Mouse (Mus musculus) limb, embryonic 10.5 days (tissue): ENCODE measurements around the gene Fryl. TPM values are rescaled to one million over a fixed set of nuclear protein-coding genes. Genes with fewer than 3 reads are reported as not detected.
"Not testable (repeated sequence)": the region's sequence is repeated elsewhere in the genome, so short reads cannot be mapped to it uniquely, and the experiment has no call there.

Experiments
- DNase-seq: peaks from one replicate; pipeline ENCODE4 v3.0.0-alpha.2; 2017; ENCODE audit warnings: low spot score
- H3K27ac ChIP-seq: fragments of 300-500 bp; sonication (generic); 2 replicates; pipeline ENCODE4 v1.5.1; 2016; ENCODE audit warnings: mild to moderate bottlenecking
- H3K27me3 ChIP-seq: fragments of 300-500 bp; sonication (generic); 2 replicates; pipeline ENCODE4 v1.6.1; 2016; ENCODE audit warnings: low read depth, mild to moderate bottlenecking; ENCODE audit not compliant: poor library complexity, severe bottlenecking
- H3K36me3 ChIP-seq: fragments of 300-500 bp; sonication (generic); 2 replicates; pipeline ENCODE4 v1.6.1; 2016; ENCODE audit warnings: mild to moderate bottlenecking, moderate library complexity
- H3K4me1 ChIP-seq: fragments of 300-500 bp; sonication (generic); 2 replicates; pipeline ENCODE4 v1.6.1; 2016
- H3K4me3 ChIP-seq: fragments of 300-500 bp; sonication (generic); 2 replicates; pipeline ENCODE4 v1.5.1; 2016; ENCODE audit warnings: mild to moderate bottlenecking, moderate library complexity
- H3K9me3 ChIP-seq: fragments of 300-500 bp; sonication (generic); replicated peaks from 2 replicates; pipeline ENCODE4 v1.6.1; 2016; ENCODE audit warnings: mild to moderate bottlenecking
- WGBS: fragments of 180-500 bp; shearing (Covaris S2); methylation state at CpG from one replicate; pipeline ENCODE4 v1.1.7; 2016; 5-methylcytosine and 5-hydroxymethylcytosine counted together
- polyA plus RNA-seq: library from polyadenylated mRNA; unstranded; fragments of >200 nt; fragmentation: Nextera tagmentation; extraction: Ambion mirVana; gene quantifications from 2 replicates; pipeline ENCODE4 v1.2.1, GENCODE M21; 2016

Fryl gene
- polyA plus RNA-seq, 1 experiment from 2014 or later, result 22.6 TPM

GRCm38 (mm10) chr5:73013611-73014287, 242.7 kb downstream of the Fryl start:
- H3K9me3 ChIP-seq, H3K36me3 ChIP-seq: not testable (repeated sequence)
- 0 out of 2 replicates have a peak overlapping the region, but pooled peaks have one; percentile 20 for H3K27ac ChIP-seq
- 2% methylated on average over 61 of the region's 65 CpGs for WGBS
- H3K4me1 ChIP-seq, result peaks cover 28% of the 10 kb centered on the region
- DNase-seq, result peak; percentile 64
- H3K4me3 ChIP-seq, result peak overlapping the region; percentile 48
- H3K27me3 ChIP-seq, result peaks cover 55% of the 10 kb centered on the region

GRCm38 (mm10) chr5:73012884-73013610, 243.4 kb downstream of the Fryl start:
- Histone ChIP-seq H3K4me1 (peaks cover 28% of the 10 kb centered on the region), H3K27me3 (peaks cover 59% of the 10 kb centered on the region), H3K4me3 (peak overlapping the region; percentile 48)
- H3K9me3 ChIP-seq, DNase-seq, H3K36me3 ChIP-seq, H3K27ac ChIP-seq: not testable (repeated sequence)
- WGBS, result 20% methylated on average over 27 of the region's 27 CpGs

DNA sequence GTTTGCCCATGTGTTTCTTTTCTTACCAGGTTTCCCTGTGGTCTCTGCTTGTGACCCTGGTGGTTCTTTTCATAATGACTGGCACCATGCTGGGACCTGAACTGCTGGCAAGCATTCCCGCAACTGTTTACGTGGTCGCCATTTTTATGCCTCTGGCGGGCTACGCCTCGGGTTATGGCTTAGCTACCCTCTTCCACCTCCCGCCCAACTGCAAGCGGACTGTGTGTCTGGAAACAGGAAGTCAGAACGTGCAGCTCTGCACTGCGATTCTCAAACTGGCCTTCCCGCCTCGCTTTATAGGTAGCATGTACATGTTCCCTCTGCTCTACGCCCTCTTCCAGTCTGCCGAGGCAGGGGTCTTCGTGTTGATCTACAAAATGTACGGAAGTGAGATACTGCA, 244.6 kb downstream of the Fryl start:
- DNase-seq, H3K9me3 ChIP-seq: not testable (repeated sequence)

DNA sequence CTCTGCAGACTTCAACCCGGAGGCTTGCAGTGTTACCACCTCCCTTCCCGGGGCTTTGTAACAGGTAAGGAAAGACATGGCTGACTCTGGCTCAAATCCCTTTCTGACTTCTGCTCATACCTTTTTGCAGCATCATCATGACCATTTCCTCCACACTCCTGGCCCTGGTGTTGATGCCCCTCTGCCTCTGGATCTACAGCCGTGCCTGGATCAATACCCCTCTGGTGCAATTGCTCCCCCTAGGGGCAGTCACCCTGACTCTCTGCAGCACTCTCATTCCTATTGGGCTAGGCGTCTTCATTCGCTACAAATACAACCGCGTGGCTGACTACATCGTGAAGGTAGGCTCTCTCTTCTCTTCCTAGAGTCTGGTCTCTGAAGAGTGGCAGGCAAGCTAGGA, 248.2 kb downstream of the Fryl start:
- Histone ChIP-seq H3K4me1 (peaks cover 13% of the 10 kb centered on the region), H3K27me3 (peaks cover 69% of the 10 kb centered on the region)
- H3K27ac ChIP-seq, H3K36me3 ChIP-seq, DNase-seq, H3K4me3 ChIP-seq, H3K9me3 ChIP-seq: not testable (repeated sequence)
- 49% methylated on average over 8 of the region's 8 CpGs for WGBS

More for the DNA sequence above, 244.6 kb downstream of the Fryl start:
- not testable (repeated sequence) for H3K4me3 ChIP-seq, H3K27ac ChIP-seq, H3K36me3 ChIP-seq
- Histone ChIP-seq H3K27me3 (peaks cover 66% of the 10 kb centered on the region), H3K4me1 (peaks cover 27% of the 10 kb centered on the region)
- WGBS, result 90% methylated on average over 16 of the region's 16 CpGs

- no peak for DNase-seq
- Histone ChIP-seq H3K27ac (no peak overlapping the region), H3K27me3 (peaks cover 62% of the 10 kb centered on the region), H3K4me3 (peak overlapping the region; percentile 50; the same call in 1 of the 2 replicates), H3K4me1 (peaks cover 10% of the 10 kb centered on the region), H3K36me3 (no peaks in the 10 kb centered on the region), H3K9me3 (no peaks in the 10 kb centered on the region)
- 43% methylated on average over 5 of the region's 5 CpGs for WGBS
Measured at GRCm38 (mm10) chr5:73007582-73007959, 248.8 kb downstream of the Fryl start.

GRCm38 (mm10) chr5:73006784-73007581, 249.4 kb downstream of the Fryl start, which contains the start of gene Slc10a4:
Slc10a4 (plus strand) TSS chr5:73006883.
- no peaks in the 10 kb centered on the region for H3K9me3 ChIP-seq
- H3K36me3 ChIP-seq, result no peaks in the 10 kb centered on the region
- no peak within 1 kb of the TSS for H3K27ac ChIP-seq
- peaks cover 10% of the 10 kb centered on the region for H3K4me1 ChIP-seq
- H3K4me3 ChIP-seq, result peak within 1 kb of the TSS; percentile 50
- H3K27me3 ChIP-seq, result peaks cover 56% of the 10 kb centered on the region
- peak; percentile 62 for DNase-seq
- 9% methylated on average over 65 of the region's 65 CpGs for WGBS

GRCm38 (mm10) chr5:73004046-73004445, 252.4 kb downstream of the Fryl start:
- H3K4me3 ChIP-seq, result no peak overlapping the region
- H3K27ac ChIP-seq, result no peak overlapping the region
- peaks cover 46% of the 10 kb centered on the region for H3K27me3 ChIP-seq
- peaks cover 10% of the 10 kb centered on the region for H3K4me1 ChIP-seq
- WGBS, result 85% methylated on average over 5 of the region's 5 CpGs
- H3K36me3 ChIP-seq, result no peaks in the 10 kb centered on the region
- no peak for DNase-seq
- no peaks in the 10 kb centered on the region for H3K9me3 ChIP-seq

DNA sequence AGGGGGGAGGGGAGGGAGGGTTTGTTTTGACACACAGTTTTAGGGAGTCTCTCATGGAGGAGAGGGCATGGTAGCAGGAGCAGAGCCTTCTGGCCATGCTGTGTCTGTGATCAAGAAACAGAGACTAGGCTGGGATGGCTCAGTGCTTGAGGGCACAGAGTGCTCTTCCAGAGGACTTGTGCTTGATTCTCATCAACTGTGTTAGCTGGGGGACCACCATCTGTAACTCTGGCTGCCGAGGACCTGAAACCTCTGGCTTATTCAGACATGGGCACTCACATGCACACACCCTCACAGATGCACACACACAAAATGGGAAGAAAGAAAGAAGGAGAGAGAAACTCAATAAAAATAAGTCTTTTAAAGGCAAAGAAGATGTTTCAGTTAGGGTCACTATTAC, 257.9 kb downstream of the Fryl start:
- not testable (repeated sequence) for H3K36me3 ChIP-seq, DNase-seq, H3K27ac ChIP-seq, H3K27me3 ChIP-seq, H3K4me3 ChIP-seq, H3K9me3 ChIP-seq, H3K4me1 ChIP-seq
- 92% methylated on average over 1 of the region's 1 CpGs for WGBS

- no peaks in the 10 kb centered on the region for H3K9me3 ChIP-seq
- no peak overlapping the region for H3K27ac ChIP-seq
- 54% methylated on average over 10 of the region's 10 CpGs for WGBS
- H3K4me3 ChIP-seq, result no peak overlapping the region
- no peak for DNase-seq
- peaks cover 11% of the 10 kb centered on the region for H3K4me1 ChIP-seq
- H3K27me3 ChIP-seq, result no peaks in the 10 kb centered on the region
- H3K36me3 ChIP-seq, result no peaks in the 10 kb centered on the region
Measured at GRCm38 (mm10) chr5:72995379-72995778, 261.0 kb downstream of the Fryl start.

- no peak for DNase-seq
- no peak overlapping the region for H3K27ac ChIP-seq
- no peaks in the 10 kb centered on the region for H3K36me3 ChIP-seq
- peaks cover 16% of the 10 kb centered on the region for H3K4me1 ChIP-seq
- no peaks in the 10 kb centered on the region for H3K9me3 ChIP-seq
- no peak overlapping the region for H3K4me3 ChIP-seq
- 76% methylated on average over 2 of the region's 2 CpGs for WGBS
- no peaks in the 10 kb centered on the region for H3K27me3 ChIP-seq
Measured at GRCm38 (mm10) chr5:72994928-72995327, 261.5 kb downstream of the Fryl start.

DNA sequence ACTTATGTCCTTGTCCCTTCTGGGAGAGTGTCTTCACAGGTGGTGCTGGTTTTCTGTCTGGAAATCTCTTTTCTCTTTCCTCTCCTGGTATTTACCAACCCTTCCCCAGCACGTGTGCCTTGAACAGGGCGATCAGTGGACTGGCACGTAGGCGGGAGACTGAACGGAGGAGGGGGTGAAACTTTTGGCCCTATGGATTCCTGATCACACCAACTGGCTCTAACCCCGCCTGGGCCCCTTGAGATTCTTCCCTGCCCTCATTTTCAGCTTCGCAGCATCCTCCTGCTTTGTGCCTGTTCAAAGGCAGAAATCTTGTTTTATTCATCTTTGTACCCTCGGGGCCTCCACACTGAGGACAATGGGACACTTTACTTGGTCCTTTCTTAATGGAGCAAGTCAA, 262.0 kb downstream of the Fryl start:
- no peaks in the 10 kb centered on the region for H3K27me3 ChIP-seq
- no peak overlapping the region for H3K4me3 ChIP-seq
- H3K9me3 ChIP-seq, result no peaks in the 10 kb centered on the region
- DNase-seq, result no peak
- H3K4me1 ChIP-seq, result peaks cover 18% of the 10 kb centered on the region
- WGBS, result 71% methylated on average over 8 of the region's 8 CpGs
- no peaks in the 10 kb centered on the region for H3K36me3 ChIP-seq
- no peak overlapping the region for H3K27ac ChIP-seq

- Histone ChIP-seq H3K27ac (no peak overlapping the region), H3K36me3 (no peaks in the 10 kb centered on the region), H3K27me3 (no peaks in the 10 kb centered on the region), H3K9me3 (no peaks in the 10 kb centered on the region), H3K4me1 (peaks cover 18% of the 10 kb centered on the region), H3K4me3 (no peak overlapping the region)
- no peak for DNase-seq
- 91% methylated on average over 1 of the region's 1 CpGs for WGBS
Measured at GRCm38 (mm10) chr5:72992474-72992873, 263.9 kb downstream of the Fryl start.

DNA sequence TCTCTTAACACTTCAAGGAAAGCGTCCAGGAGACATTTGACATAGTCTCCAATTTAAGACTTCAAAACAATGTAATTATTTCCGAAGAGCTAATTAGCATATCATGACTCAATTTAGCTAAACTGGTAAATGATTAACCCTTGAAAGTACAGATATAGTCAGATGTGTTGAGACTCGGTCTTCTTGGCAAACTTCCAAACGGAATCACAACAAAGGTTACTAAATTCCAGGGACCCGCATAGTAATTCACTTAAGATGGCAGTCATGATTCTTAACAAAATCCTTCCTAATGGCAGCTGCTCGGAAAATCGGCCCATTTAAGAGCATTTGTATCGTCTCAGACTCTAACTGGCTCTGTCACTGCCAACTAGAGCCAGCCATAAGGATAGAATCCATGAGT, 266.7 kb downstream of the Fryl start:
- Histone ChIP-seq H3K4me3 (no peak overlapping the region), H3K9me3 (no peaks in the 10 kb centered on the region), H3K27me3 (no peaks in the 10 kb centered on the region), H3K36me3 (no peaks in the 10 kb centered on the region), H3K4me1 (peaks cover 19% of the 10 kb centered on the region), H3K27ac (no peak overlapping the region)
- WGBS, result 82% methylated on average over 8 of the region's 8 CpGs
- DNase-seq, result no peak
